Mouse (Mus musculus) lung, embryonic 16.5 days (tissue): ENCODE data around the gene Mrgprb8. TPM values are rescaled to one million over a fixed set of nuclear protein-coding genes. Genes with fewer than 3 reads are reported as not detected.
"Not testable (repeated sequence)": the region's sequence is repeated elsewhere in the genome, so short reads cannot be mapped to it uniquely, and the experiment has no call there.

Experiments
- ATAC-seq: fragments of 200-750 bp; cut with Nextera tagmentation; 2 replicates; pipeline ENCODE4 v1.8.0; 2017; ENCODE audit warnings: low read depth, mild to moderate bottlenecking, moderate library complexity
- H3K27ac ChIP-seq: fragments of 300-500 bp; sonication (generic); 2 replicates; pipeline ENCODE4 v1.5.1; 2014; ENCODE audit warnings: mild to moderate bottlenecking, control low read depth, low read length
- H3K27me3 ChIP-seq: fragments of 300-500 bp; sonication (generic); 2 replicates; pipeline ENCODE4 v1.6.1; 2014; ENCODE audit warnings: low read depth, low read length, mixed read lengths; ENCODE audit not compliant: control insufficient read depth, insufficient read depth
- H3K36me3 ChIP-seq: fragments of 300-500 bp; sonication (generic); 2 replicates; pipeline ENCODE4 v1.6.1; 2014; ENCODE audit warnings: low read length; ENCODE audit not compliant: control insufficient read depth, insufficient read depth
- H3K4me1 ChIP-seq: fragments of 300-500 bp; sonication (generic); replicated peaks from 2 replicates; pipeline ENCODE4 v1.6.1; 2014; ENCODE audit warnings: low read length, mixed read lengths; ENCODE audit not compliant: control insufficient read depth, insufficient read depth
- H3K4me2 ChIP-seq: fragments of 300-500 bp; sonication (generic); 2 replicates; pipeline ENCODE4 v1.6.1; 2014; ENCODE audit warnings: low read depth, low read length, control low read depth
- H3K4me3 ChIP-seq: fragments of 300-500 bp; sonication (generic); 2 replicates; pipeline ENCODE4 v1.5.1; 2014; ENCODE audit warnings: mild to moderate bottlenecking, low read length, control low read depth
- H3K9ac ChIP-seq: fragments of 300-500 bp; sonication (generic); 2 replicates; pipeline ENCODE4 v1.6.1; 2014; ENCODE audit warnings: low read length, control low read depth
- H3K9me3 ChIP-seq: fragments of 300-500 bp; sonication (generic); 2 replicates; pipeline ENCODE4 v1.6.1; 2016; ENCODE audit warnings: low read length; ENCODE audit not compliant: control insufficient read depth
- WGBS: fragments of 180-500 bp; shearing (Covaris S2); extraction: QIAGEN DNeasy Blood & Tissue Kit; methylation state at CpG from one replicate; pipeline ENCODE4 v1.1.7; 2014; 5-methylcytosine and 5-hydroxymethylcytosine counted together
- polyA plus RNA-seq: library from polyadenylated mRNA; unstranded; fragments of >200 nt; fragmentation: Nextera tagmentation; extraction: Ambion mirVana; gene quantifications from 2 replicates; pipeline ENCODE4 v1.2.1, GENCODE M21; 2015

Mrgprb8 gene
- polyA plus RNA-seq = not detected in 2 replicates

DNA sequence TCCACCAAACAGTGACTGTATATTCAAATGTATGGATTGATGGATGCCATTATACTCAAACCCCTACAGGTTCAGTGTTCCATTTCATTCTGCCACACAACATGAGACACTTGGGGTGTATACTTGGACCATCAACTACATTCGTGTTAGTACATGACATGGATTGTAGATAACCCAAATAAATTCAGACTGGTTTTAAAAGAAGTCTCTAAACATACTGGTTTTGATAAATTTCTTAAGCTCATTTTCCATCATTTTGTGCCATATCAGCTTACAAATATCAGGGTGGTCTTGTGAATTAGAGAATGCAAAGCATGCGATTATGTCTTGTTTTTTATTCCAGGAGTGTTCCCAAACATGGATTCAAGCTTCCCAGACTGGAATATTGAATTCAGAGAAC is at the start of gene Mrgprb8:
TSS of gene Mrgprb8 (plus strand) at position 301 of the 400 bp plus-strand sequence.
- WGBS = 70% methylated on average over 2 of the region's 2 CpGs
- no peak for ATAC-seq
- no peak within 1 kb of the TSS for H3K4me3 ChIP-seq
- H3K9ac ChIP-seq = no peak within 1 kb of the TSS
- no peaks in the 10 kb centered on the region for H3K36me3 ChIP-seq
- no peaks in the 10 kb centered on the region for H3K27me3 ChIP-seq
- H3K27ac ChIP-seq = no peak within 1 kb of the TSS
- peaks cover 5% of the 10 kb centered on the region for H3K9me3 ChIP-seq
- H3K4me2 ChIP-seq = no peak within 1 kb of the TSS
- no peaks in the 10 kb centered on the region for H3K4me1 ChIP-seq

DNA sequence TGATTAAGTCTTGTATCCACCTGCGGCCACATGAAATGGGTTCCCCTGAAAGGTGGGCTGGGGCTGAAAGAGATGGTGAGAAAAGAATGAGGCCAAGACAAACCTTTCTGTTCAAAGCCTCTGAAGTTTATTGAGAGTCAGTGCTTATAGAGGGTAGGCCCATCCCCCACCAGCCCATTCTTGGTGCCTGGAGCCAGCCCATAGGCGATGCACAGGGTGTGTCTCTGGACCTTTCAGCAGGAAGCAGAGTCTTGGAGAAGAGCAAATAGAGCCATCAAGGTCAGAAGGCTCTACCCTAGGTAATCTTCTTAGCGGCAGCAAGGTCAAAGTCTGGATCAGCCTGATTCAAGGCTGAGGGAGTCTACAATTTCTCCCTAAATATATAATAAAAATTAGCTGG is 47.6 kb downstream of the Mrgprb8 start:
- 70% methylated on average over 3 of the region's 3 CpGs for WGBS
- H3K4me1 ChIP-seq, H3K36me3 ChIP-seq, ATAC-seq, H3K4me2 ChIP-seq, H3K4me3 ChIP-seq, H3K27me3 ChIP-seq, H3K9me3 ChIP-seq, H3K27ac ChIP-seq, H3K9ac ChIP-seq: not testable (repeated sequence)

DNA sequence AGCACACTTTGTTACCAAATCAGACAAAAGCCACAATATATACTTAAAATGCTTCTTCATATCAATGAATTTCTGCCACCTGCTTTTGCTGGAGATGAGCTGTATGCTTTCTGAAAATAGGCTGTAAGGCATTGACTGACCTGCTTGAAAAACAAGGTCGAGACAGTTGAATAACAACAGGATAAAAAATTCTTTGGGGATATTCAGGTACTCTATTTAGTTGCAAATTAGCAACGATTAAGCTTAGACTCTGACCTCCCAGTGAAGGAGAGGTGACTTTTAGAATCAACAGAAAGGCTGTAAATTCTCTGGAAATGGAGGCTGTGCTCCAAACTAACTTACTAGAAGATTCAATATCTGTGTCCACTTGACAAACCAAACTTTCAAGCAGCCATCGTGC is 48.3 kb downstream of the Mrgprb8 start:
- Histone ChIP-seq H3K4me3 (no peak overlapping the region), H3K4me2 (no peak overlapping the region), H3K27me3 (no peaks in the 10 kb centered on the region), H3K36me3 (no peaks in the 10 kb centered on the region), H3K9ac (no peak overlapping the region), H3K9me3 (no peaks in the 10 kb centered on the region), H3K27ac (no peak overlapping the region), H3K4me1 (no peaks in the 10 kb centered on the region)
- ATAC-seq = no peak
- WGBS = 33% methylated on average over 3 of the region's 3 CpGs

Other genes starting within 250 kb of the Mrgprb8 start
- gene Mrgprb5, start 219.5 kb upstream of the Mrgprb8 start, polyA plus RNA-seq = not detected in 2 replicates
- gene Mrgprb4, start 189.2 kb upstream of the Mrgprb8 start, polyA plus RNA-seq = not detected in 2 replicates
- not detected in 2 replicates for gene Mrgprb1, start 67.8 kb downstream of the Mrgprb8 start, polyA plus RNA-seq
- gene Mrgprx2, start 110.8 kb downstream of the Mrgprb8 start, polyA plus RNA-seq = 0.05 TPM in 1 of 2 replicates, not detected in the other
- not detected in 2 replicates for gene Mrgprb2, start 169.6 kb downstream of the Mrgprb8 start, polyA plus RNA-seq